Mouse (Mus musculus) adipocyte (in vitro differentiated cells): ENCODE results near the gene 1700024G13Rik.
"Not testable (repeated sequence)": the region's sequence is repeated elsewhere in the genome, so short reads cannot be mapped to it uniquely, and the experiment has no call there.

Experiments used
- DNase-seq: peaks from one replicate; pipeline ENCODE4 v3.0.0-alpha.2; 2016; ENCODE audit warnings: low spot score

The 1700024G13Rik gene

DNA sequence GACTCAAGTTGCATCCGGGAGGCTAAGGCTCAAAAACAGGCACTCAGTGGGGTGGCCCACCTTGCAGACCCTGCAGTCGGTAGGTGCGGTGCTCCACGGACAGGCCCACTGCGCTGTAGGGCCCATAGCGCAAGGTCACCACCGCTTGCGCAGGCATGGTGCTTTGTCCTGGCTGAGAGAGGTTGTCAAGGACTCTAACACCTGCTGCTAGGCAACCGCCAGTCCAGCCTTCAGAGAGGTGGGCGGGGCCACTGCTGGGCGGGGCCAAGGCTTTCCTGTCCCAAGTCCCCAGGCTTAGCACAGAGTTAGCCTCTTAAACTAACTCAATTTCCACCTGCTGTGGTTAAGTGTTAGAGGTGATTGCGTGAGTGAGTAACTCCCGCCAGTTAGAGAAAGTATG, at the start of gene 1700024G13Rik:
1700024G13Rik (minus strand) TSS at position 196 of the 400 bp plus-strand sequence.
- DNase-seq = no peak

- DNase-seq = no peak
Observed at GRCm38 (mm10) chr14:32437352-32437793, 49.2 kb upstream of the 1700024G13Rik start.

- DNase-seq = no peak
Observed at GRCm38 (mm10) chr14:32429030-32429602, 40.9 kb upstream of the 1700024G13Rik start.

DNA sequence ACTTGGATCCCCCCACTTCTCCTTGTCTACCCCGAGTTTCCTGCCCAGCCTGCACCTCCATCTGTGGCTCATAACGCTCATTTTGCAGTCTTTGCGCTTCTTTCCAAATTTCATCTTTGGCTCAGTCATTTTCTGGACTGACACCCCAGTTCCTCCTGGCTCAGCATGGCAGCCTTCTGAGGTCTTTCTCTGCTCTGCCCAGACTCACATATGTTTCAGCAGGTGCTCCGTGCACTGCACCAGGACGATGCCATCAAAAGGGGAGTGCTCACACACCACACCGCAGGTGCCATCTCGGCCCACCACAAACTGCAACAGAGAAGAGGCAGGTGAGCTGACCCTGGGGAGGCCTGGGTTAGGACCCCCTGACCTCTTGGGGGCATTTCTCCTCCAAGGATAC, 35.8 kb upstream of the 1700024G13Rik start:
- DNase-seq = no peak

GRCm38 (mm10) chr14:32418747-32419146, 30.6 kb upstream of the 1700024G13Rik start:
- no peak for DNase-seq

DNA sequence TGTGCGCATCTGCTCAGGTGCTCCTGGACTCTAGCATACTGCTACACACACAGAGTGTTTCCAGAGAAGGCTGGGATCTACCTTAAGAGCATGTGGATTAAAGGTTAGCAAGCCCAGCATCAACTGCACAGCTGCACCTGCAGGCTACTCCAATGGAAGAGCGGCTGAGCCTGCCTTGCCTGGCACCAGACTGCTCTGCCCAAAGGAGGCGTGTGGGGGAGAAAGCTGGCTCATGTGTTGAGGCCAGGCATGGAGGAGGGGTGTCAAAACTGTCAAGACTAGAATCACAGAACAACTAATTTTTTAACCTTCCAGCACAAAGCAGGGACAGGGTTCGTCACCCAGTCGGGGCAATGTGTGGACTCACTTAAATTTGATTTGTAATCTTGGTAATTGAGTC, 23.9 kb upstream of the 1700024G13Rik start:
- DNase-seq = no peak

- no peak for DNase-seq
Observed at GRCm38 (mm10) chr14:32410084-32410483, 21.9 kb upstream of the 1700024G13Rik start.

DNA sequence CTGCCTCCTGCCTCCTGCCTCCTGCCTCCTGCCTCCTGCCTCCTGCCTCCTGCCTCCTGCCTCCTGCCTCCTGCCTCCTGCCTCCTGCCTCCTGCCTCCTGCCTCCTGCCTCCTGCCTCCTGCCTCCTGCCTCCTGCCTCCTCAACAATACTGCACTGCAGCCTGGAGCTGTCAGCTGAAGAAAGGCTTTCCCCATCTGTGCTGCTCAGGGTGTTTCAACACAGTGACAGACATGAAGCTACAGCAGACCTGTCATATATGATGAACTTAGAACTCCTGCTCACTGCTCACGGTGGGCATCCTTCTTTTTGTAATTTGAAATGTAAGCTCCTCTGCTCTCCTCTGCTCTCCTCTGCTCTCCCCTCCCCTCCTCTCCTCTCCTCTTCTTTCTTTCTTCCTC, 17.2 kb upstream of the 1700024G13Rik start:
- DNase-seq = not testable (repeated sequence)

DNA sequence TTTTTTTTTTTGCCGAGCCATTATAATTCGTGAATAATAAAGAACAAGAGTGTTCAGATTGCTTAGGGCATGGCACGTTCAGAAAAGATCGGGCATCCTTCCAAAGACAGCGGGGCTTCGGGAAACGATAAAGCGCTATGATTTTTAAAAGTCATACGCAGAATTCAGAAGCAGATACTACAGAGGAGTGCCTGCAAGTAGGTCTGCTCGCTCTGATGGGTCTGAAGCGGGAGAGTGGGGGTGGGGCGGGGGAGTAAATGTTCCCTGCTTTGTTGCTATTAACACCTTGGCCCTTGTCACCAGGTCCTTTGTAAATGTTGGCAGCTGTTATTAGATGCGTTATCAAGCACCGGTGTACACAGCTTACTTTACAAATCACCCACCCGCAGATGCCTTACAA, 6.6 kb downstream of the 1700024G13Rik start:
- no peak for DNase-seq

GRCm38 (mm10) chr14:32381066-32381465, 7.1 kb downstream of the 1700024G13Rik start:
- no peak for DNase-seq

DNA sequence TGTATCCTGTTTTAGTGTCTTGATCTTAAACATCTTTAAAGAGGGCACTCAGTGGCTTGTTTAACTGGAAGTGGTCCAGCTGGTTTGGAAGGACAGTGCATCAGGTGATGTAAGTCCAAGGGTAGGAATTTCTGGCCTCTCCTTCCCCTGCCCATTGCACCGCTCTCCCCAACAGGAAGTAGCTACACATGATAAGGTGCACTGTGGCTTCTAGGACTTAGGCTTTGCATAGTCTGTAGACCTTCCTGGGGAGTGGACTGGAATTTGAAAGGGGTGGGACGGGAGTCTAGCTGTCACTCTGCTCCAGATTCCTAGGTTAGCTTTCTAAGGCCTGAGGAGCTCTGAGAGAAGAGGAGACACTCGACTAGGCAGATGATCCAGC, 8.1 kb downstream of the 1700024G13Rik start:
- no peak for DNase-seq

- DNase-seq = no peak
Observed at GRCm38 (mm10) chr14:32379395-32380098, 8.6 kb downstream of the 1700024G13Rik start.

GRCm38 (mm10) chr14:32372510-32372909, 15.7 kb downstream of the 1700024G13Rik start:
- DNase-seq = no peak

- peak; percentile 24 for DNase-seq
Observed at GRCm38 (mm10) chr14:32369756-32370155, 18.4 kb downstream of the 1700024G13Rik start.

DNA sequence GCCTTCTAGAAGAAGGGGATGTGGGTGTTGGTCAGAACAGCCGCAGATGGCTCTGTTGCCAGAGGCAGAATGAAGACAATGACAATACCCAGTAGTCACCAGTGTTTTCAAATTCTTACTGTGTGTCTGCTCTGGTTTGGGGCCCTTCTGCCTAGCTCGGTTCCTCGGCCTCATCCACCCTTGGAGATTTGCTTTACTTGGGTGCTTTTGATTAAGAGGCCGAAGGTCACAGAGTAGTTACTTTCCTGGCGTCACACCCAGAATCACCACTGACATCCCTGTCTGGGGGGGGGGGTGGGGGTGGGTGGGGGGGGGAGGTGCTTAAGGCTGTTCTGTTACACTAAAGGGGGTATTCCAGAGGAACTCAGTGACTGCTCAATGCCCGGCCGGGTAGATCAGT, 23.8 kb downstream of the 1700024G13Rik start:
- DNase-seq = no peak

- DNase-seq = not testable (repeated sequence)
Observed at GRCm38 (mm10) chr14:32351181-32351920, 36.8 kb downstream of the 1700024G13Rik start.

- no peak for DNase-seq
Observed at GRCm38 (mm10) chr14:32347307-32347706, 40.9 kb downstream of the 1700024G13Rik start.

DNA sequence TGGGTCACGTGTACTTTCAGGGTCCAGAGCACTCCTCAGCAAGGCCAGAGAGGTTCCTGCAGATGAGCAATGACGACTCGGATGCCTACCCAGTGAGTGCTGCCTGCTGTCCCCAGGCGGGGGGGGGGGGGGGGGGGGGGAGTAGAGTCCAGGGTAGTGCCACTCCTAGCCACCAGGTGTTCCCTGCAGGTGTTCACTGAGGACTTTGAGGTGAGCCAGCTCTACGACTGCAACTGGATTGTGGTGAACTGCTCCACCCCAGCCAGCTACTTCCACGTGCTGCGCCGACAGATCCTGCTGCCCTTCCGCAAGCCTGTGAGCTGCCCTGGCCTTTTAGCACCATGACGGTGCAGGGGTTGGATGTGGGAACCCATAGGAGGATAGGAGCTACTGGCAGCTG, 43.5 kb downstream of the 1700024G13Rik start:
- DNase-seq = no peak

DNA sequence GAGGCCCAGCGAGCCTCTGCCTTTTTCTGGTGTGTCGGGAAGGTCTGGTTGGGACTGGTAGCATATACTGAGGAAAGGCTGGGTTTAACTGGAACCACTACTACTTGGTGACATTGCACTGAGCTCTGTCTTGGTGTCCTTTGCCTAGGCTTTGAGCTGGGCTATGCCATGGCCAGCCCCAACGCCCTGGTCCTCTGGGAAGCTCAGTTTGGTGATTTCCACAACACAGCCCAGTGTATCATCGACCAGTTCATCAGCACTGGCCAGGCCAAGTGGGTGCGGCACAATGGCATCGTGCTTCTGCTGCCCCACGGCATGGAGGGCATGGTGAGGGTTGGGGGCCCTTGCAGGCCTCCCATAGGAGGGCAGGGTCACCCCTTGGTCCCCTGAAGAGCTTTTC, 44.0 kb downstream of the 1700024G13Rik start:
- no peak for DNase-seq

DNA sequence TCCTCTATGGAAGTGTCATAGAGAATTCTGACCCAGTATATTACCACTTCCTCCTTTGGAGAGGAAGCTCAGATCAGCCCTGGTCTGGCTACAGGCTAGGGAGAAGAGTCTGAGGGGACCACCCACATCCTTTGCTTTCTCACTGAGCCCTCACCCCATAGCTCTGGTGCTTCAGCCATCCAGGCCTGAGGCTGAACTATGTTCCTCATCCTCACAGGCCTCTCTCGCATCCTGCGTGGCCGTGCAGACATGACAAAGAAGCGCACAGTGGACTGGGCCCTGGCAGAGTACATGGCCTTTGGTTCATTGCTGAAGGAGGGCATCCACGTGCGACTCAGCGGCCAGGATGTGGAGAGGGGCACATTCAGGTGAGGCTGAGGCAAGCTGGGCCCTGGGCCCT, 46.4 kb downstream of the 1700024G13Rik start:
- DNase-seq = no peak

GRCm38 (mm10) chr14:32336547-32336946, 51.6 kb downstream of the 1700024G13Rik start:
- no peak for DNase-seq

- DNase-seq = no peak
Observed at GRCm38 (mm10) chr14:32336021-32336420, 52.2 kb downstream of the 1700024G13Rik start.
